Mouse (Mus musculus): Measurements from ENCODE around the gene Vmn1r72.
"Not testable (repeated sequence)": the region's sequence is repeated elsewhere in the genome, so short reads cannot be mapped to it uniquely, and the experiment has no call there.

The Vmn1r72 gene

DNA sequence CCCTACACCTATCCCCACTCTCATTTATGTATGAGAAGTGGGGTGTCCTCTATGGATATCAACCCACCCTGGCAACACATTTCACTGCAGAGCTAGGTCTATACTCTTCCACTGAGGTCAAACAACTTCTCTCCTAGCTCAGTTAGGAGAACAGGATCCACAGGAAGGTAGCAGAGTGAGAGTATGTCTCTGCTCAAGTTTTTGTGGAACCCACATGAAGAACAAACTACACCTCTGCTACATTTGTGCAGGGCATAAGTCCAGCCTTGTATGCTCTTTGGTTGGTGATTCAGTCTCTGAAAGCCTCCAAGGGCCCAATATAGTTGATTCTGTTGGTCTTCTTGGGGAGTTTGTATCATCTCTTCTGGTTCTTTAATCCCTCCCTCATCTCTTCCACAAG, at the start of gene Vmn1r72:
Vmn1r72 (minus strand) TSS at position 101 of the 400 bp plus-strand sequence.
- not testable (repeated sequence) for DNase-seq (ENCODE audit: low spot score in 2 of 2)

DNA sequence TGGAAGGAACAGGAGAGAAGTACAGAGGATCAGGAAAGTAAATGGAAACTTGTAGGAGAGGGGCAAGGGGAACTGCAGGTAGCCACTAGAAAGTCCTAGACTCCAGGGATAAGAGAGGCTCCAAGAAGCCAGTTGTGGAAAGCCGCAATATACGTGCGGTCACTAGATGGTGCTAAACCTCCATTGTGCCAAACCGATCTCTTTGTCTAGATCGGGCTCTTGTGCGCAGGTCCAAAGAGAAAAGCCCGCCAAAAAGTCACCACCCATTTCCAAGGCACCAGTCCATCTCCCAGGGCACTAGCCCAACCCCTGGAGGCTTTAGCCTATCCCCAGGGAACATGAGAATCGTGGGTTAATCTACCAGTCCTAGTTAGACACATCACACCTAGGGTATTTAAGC, 62.9 kb downstream of the Vmn1r72 start:
- not testable (repeated sequence) for DNase-seq (ENCODE audit: low spot score in 2 of 2)

All from frontal cortex, postnatal 10 days (tissue).